15 mouse cellular contexts compared by ENCODE assay signal in genomic region chr17:45536264-45536663, GRCm38 (mm10). TPM values are rescaled to one million over a fixed set of nuclear protein-coding genes. Genes with fewer than 3 reads are reported as not detected.
DNase-seq lines count a peak whose midpoint lies in the region; ATAC-seq and TF ChIP-seq lines count a peak whose summit lies in the region.
"Had no signal": no experiment of that assay in that cellular context is flagged by ENCODE, and none has a peak within 500 bp of the region (broad histone marks: within the 10 kb centered on the region; RNA-seq: fewer than 3 reads in every experiment).

No protein-coding gene starts in this region.

- no peaks in the 10 kb centered on the region for H3K4me1 ChIP-seq in forebrain, embryonic 10.5 days
- no peaks in the 10 kb centered on the region for H3K4me1 ChIP-seq in forebrain, embryonic 13.5 days
- no peaks in the 10 kb centered on the region for H3K4me1 ChIP-seq in midbrain, embryonic 11.5 days (ENCODE audit: control insufficient read depth, insufficient read depth, low read length)
- no peaks in the 10 kb centered on the region for H3K4me1 ChIP-seq in midbrain, postnatal 0 days (ENCODE audit: insufficient read depth, low read length)
- H3K4me1 ChIP-seq: heart, embryonic 10.5 days had no signal

- no peak overlapping the region for H3K27ac ChIP-seq in forebrain, embryonic 10.5 days
- H3K27ac ChIP-seq in forebrain, embryonic 13.5 days = no peak overlapping the region
- H3K27ac ChIP-seq in midbrain, embryonic 11.5 days (ENCODE audit: low read depth, low read length) = no peak overlapping the region
- H3K27ac ChIP-seq in midbrain, postnatal 0 days (ENCODE audit: low read depth, low read length) = no peak overlapping the region
- H3K27ac ChIP-seq: heart, embryonic 10.5 days; hindbrain, postnatal 0 days; neural tube, embryonic 13.5 days had no signal

- no peak overlapping the region for H3K4me2 ChIP-seq in forebrain, embryonic 13.5 days
- H3K4me2 ChIP-seq in midbrain, embryonic 11.5 days = no peak overlapping the region
- H3K4me2 ChIP-seq in midbrain, postnatal 0 days (ENCODE audit: low read depth, low read length, poor library complexity, severe bottlenecking) = no peak overlapping the region
- H3K4me2 ChIP-seq: liver, embryonic 11.5 days; neural tube, embryonic 13.5 days had no signal

- DNase-seq in forebrain, embryonic 10.5 days (ENCODE audit: extremely low spot score, low spot score) = peak; percentile 41
- peak; percentile 88 for DNase-seq in midbrain, embryonic 11.5 days (ENCODE audit: low spot score, missing footprints)
- no peak for DNase-seq in midbrain, postnatal 0 days (ENCODE audit: low spot score)
- DNase-seq in cerebellum, adult 9-10 months = no peak
- DNase-seq in right cerebral cortex, postnatal 14 days = no peak
- DNase-seq: cerebellum, adult 18-20 months had no signal

- H3K4me3 ChIP-seq in forebrain, embryonic 10.5 days = no peak overlapping the region
- no peak overlapping the region for H3K4me3 ChIP-seq in forebrain, embryonic 13.5 days
- no peak overlapping the region for H3K4me3 ChIP-seq in midbrain, embryonic 11.5 days (ENCODE audit: low read depth, low read length)
- H3K4me3 ChIP-seq in midbrain, postnatal 0 days (ENCODE audit: low read depth, low read length) = no peak overlapping the region
- H3K4me3 ChIP-seq: erythroblast, embryonic 14.5 days; heart, embryonic 10.5 days; neural tube, embryonic 13.5 days had no signal

- 22% methylated on average over 5 of the region's 5 CpGs for WGBS in forebrain, embryonic 10.5 days
- 11% methylated on average over 5 of the region's 5 CpGs for WGBS in forebrain, embryonic 13.5 days
- 15% methylated on average over 5 of the region's 5 CpGs for WGBS in midbrain, embryonic 11.5 days
- WGBS in midbrain, postnatal 0 days = 16% methylated on average over 5 of the region's 5 CpGs

- peaks cover 80% of the 10 kb centered on the region for H3K27me3 ChIP-seq in forebrain, embryonic 10.5 days (ENCODE audit: poor library complexity, severe bottlenecking)
- H3K27me3 ChIP-seq in forebrain, embryonic 13.5 days = peaks cover 53% of the 10 kb centered on the region
- H3K27me3 ChIP-seq in midbrain, embryonic 11.5 days (ENCODE audit: control insufficient read depth, insufficient read depth, low read length) = peaks cover 11% of the 10 kb centered on the region
- H3K27me3 ChIP-seq in midbrain, postnatal 0 days (ENCODE audit: insufficient read depth, low read length) = peaks cover 14% of the 10 kb centered on the region; the same call in 1 of the 2 replicates

- no peaks in the 10 kb centered on the region for H3K36me3 ChIP-seq in forebrain, embryonic 10.5 days (replicated peaks)
- H3K36me3 ChIP-seq in forebrain, embryonic 13.5 days (ENCODE audit: poor library complexity, severe bottlenecking) = no peaks in the 10 kb centered on the region
- H3K36me3 ChIP-seq in midbrain, embryonic 11.5 days (ENCODE audit: control insufficient read depth, insufficient read depth, low read length) = no peaks in the 10 kb centered on the region
- no peaks in the 10 kb centered on the region for H3K36me3 ChIP-seq in midbrain, postnatal 0 days (ENCODE audit: insufficient read depth, low read length)
- H3K36me3 ChIP-seq: heart, embryonic 10.5 days; neural tube, embryonic 13.5 days had no signal

- H3K9ac ChIP-seq in forebrain, embryonic 13.5 days = no peak overlapping the region
- H3K9ac ChIP-seq in midbrain, embryonic 11.5 days (ENCODE audit: low read length) = no peak overlapping the region
- H3K9ac ChIP-seq in midbrain, postnatal 0 days (replicated peaks; ENCODE audit: low read length, poor library complexity, severe bottlenecking) = no peak overlapping the region
- H3K9ac ChIP-seq: neural tube, embryonic 13.5 days had no signal

- H3K9me3 ChIP-seq in forebrain, embryonic 10.5 days = no peaks in the 10 kb centered on the region
- no peaks in the 10 kb centered on the region for H3K9me3 ChIP-seq in forebrain, embryonic 13.5 days (replicated peaks)
- no peaks in the 10 kb centered on the region for H3K9me3 ChIP-seq in midbrain, embryonic 11.5 days (ENCODE audit: control insufficient read depth, low read length)
- H3K9me3 ChIP-seq in midbrain, postnatal 0 days (ENCODE audit: low read length) = no peaks in the 10 kb centered on the region
- H3K9me3 ChIP-seq: heart, embryonic 10.5 days; neural tube, embryonic 13.5 days had no signal

- TF ChIP-seq CTCF in midbrain, postnatal 0 days (IDR thresholded peaks at IDR 0.05) = no peak

- no peak for ATAC-seq in forebrain, embryonic 13.5 days
- ATAC-seq in midbrain, embryonic 11.5 days (ENCODE audit: low FRiP score) = no peak
- ATAC-seq in midbrain, postnatal 0 days (ENCODE audit: low FRiP score) = no peak
- ATAC-seq in common myeloid progenitor, adult 5-6 weeks (replicated peaks; ENCODE audit: low read depth, poor library complexity, severe bottlenecking) = peak; percentile 54; the same call in 1 of the 2 replicates
- ATAC-seq in megakaryocyte-erythroid progenitor cell, adult 5-6 weeks (replicated peaks; ENCODE audit: low FRiP score, low TSS enrichment, poor library complexity, severe bottlenecking) = peak; percentile 65
- ATAC-seq: hindbrain, postnatal 0 days had no signal

RNA-seq across cellular contexts. Expression of gene Tcte1, which starts 13.0 kb away (rescaled TPM):
- 1.1 and 1.3 TPM in 2 replicates for polyA plus RNA-seq in forebrain, embryonic 10.5 days (2016; fragmentation: Nextera tagmentation; extraction: Ambion mirVana)
- polyA plus RNA-seq in forebrain, embryonic 13.5 days (2015; fragmentation: Nextera tagmentation; extraction: Ambion mirVana) = 2.1 and 3.1 TPM in 2 replicates
- polyA plus RNA-seq in midbrain, embryonic 11.5 days (2014; fragmentation: Nextera tagmentation; extraction: Ambion mirVana) = 1.7 and 2.0 TPM in 2 replicates
- 0.99 and 1.2 TPM in 2 replicates for total RNA-seq in midbrain, postnatal 0 days (2014; rRNA removed)
- 4.2 and 4.6 TPM in 2 replicates for polyA plus RNA-seq in midbrain, postnatal 0 days (2015; fragmentation: Nextera tagmentation; extraction: Ambion mirVana)
- total RNA-seq in common myeloid progenitor, adult 5-6 weeks (2017) = not detected in 2 replicates
- total RNA-seq in megakaryocyte-erythroid progenitor cell, adult 5-6 weeks (2014; fragmentation: Nextera tagmentation) = not detected in 2 replicates
- total RNA-seq in megakaryocyte-erythroid progenitor cell, adult 5-6 weeks (2017) = not detected in 2 replicates
- total RNA-seq: megakaryocyte, adult 5-6 weeks had no signal
- polyA plus RNA-seq: erythroblast, embryonic 14.5 days had no signal

RNA-seq across cellular contexts. Expression of gene Tmem151b, which starts 13.2 kb away (rescaled TPM):
- polyA plus RNA-seq in forebrain, embryonic 10.5 days (2016; fragmentation: Nextera tagmentation; extraction: Ambion mirVana) = 4.8 and 6.3 TPM in 2 replicates
- 23.1 and 26.2 TPM in 2 replicates for polyA plus RNA-seq in forebrain, embryonic 13.5 days (2015; fragmentation: Nextera tagmentation; extraction: Ambion mirVana)
- 5.1 and 6.2 TPM in 2 replicates for polyA plus RNA-seq in midbrain, embryonic 11.5 days (2014; fragmentation: Nextera tagmentation; extraction: Ambion mirVana)
- 77.9 and 95.6 TPM in 2 replicates for total RNA-seq in midbrain, postnatal 0 days (2014; rRNA removed)
- polyA plus RNA-seq in midbrain, postnatal 0 days (2015; fragmentation: Nextera tagmentation; extraction: Ambion mirVana) = 29.1 and 30.7 TPM in 2 replicates
- 0.53 TPM in 1 of 2 replicates, not detected in the other for total RNA-seq in common myeloid progenitor, adult 5-6 weeks (2017)
- total RNA-seq in megakaryocyte-erythroid progenitor cell, adult 5-6 weeks (2014; fragmentation: Nextera tagmentation) = not detected in 2 replicates
- total RNA-seq in megakaryocyte-erythroid progenitor cell, adult 5-6 weeks (2017) = not detected in 2 replicates
- total RNA-seq: megakaryocyte, adult 5-6 weeks had no signal
- polyA plus RNA-seq: erythroblast, embryonic 14.5 days had no signal

RNA-seq across cellular contexts. Expression of gene Nfkbie, which starts 19.2 kb away (rescaled TPM):
- polyA plus RNA-seq in forebrain, embryonic 10.5 days (2016; fragmentation: Nextera tagmentation; extraction: Ambion mirVana) = 6.6 and 6.9 TPM in 2 replicates
- polyA plus RNA-seq in forebrain, embryonic 13.5 days (2015; fragmentation: Nextera tagmentation; extraction: Ambion mirVana) = 5.1 TPM in 2 replicates
- polyA plus RNA-seq in midbrain, embryonic 11.5 days (2014; fragmentation: Nextera tagmentation; extraction: Ambion mirVana) = 7.8 and 9.0 TPM in 2 replicates
- total RNA-seq in midbrain, postnatal 0 days (2014; rRNA removed) = 2.0 and 4.8 TPM in 2 replicates
- 2.5 and 3.1 TPM in 2 replicates for polyA plus RNA-seq in midbrain, postnatal 0 days (2015; fragmentation: Nextera tagmentation; extraction: Ambion mirVana)
- 10.1 and 11.0 TPM in 2 replicates for total RNA-seq in common myeloid progenitor, adult 5-6 weeks (2017)
- 4.2 and 6.0 TPM in 2 replicates for total RNA-seq in megakaryocyte-erythroid progenitor cell, adult 5-6 weeks (2014; fragmentation: Nextera tagmentation)
- 3.2 and 3.9 TPM in 2 replicates for total RNA-seq in megakaryocyte-erythroid progenitor cell, adult 5-6 weeks (2017)

RNA-seq across cellular contexts. Expression of gene Slc35b2, which starts 27.4 kb away (rescaled TPM):
- polyA plus RNA-seq in forebrain, embryonic 10.5 days (2016; fragmentation: Nextera tagmentation; extraction: Ambion mirVana) = 114 and 117 TPM in 2 replicates
- 89.1 and 107 TPM in 2 replicates for polyA plus RNA-seq in forebrain, embryonic 13.5 days (2015; fragmentation: Nextera tagmentation; extraction: Ambion mirVana)
- 97.2 and 102 TPM in 2 replicates for polyA plus RNA-seq in midbrain, embryonic 11.5 days (2014; fragmentation: Nextera tagmentation; extraction: Ambion mirVana)
- total RNA-seq in midbrain, postnatal 0 days (2014; rRNA removed) = 91.7 and 113 TPM in 2 replicates
- polyA plus RNA-seq in midbrain, postnatal 0 days (2015; fragmentation: Nextera tagmentation; extraction: Ambion mirVana) = 71.8 and 75.3 TPM in 2 replicates
- 49.6 and 93.8 TPM in 2 replicates for total RNA-seq in common myeloid progenitor, adult 5-6 weeks (2017)
- total RNA-seq in megakaryocyte-erythroid progenitor cell, adult 5-6 weeks (2014; fragmentation: Nextera tagmentation) = 46.9 and 74.5 TPM in 2 replicates
- total RNA-seq in megakaryocyte-erythroid progenitor cell, adult 5-6 weeks (2017) = 27.7 and 60.3 TPM in 2 replicates

RNA-seq across cellular contexts. Expression of gene Aars2, which starts 29.6 kb away (rescaled TPM):
- polyA plus RNA-seq in forebrain, embryonic 10.5 days (2016; fragmentation: Nextera tagmentation; extraction: Ambion mirVana) = 33.9 and 35.1 TPM in 2 replicates
- polyA plus RNA-seq in forebrain, embryonic 13.5 days (2015; fragmentation: Nextera tagmentation; extraction: Ambion mirVana) = 16.8 and 19.0 TPM in 2 replicates
- polyA plus RNA-seq in midbrain, embryonic 11.5 days (2014; fragmentation: Nextera tagmentation; extraction: Ambion mirVana) = 13.5 and 18.1 TPM in 2 replicates
- 19.8 and 31.4 TPM in 2 replicates for total RNA-seq in midbrain, postnatal 0 days (2014; rRNA removed)
- 13.9 and 15.2 TPM in 2 replicates for polyA plus RNA-seq in midbrain, postnatal 0 days (2015; fragmentation: Nextera tagmentation; extraction: Ambion mirVana)
- 11.1 and 11.4 TPM in 2 replicates for total RNA-seq in common myeloid progenitor, adult 5-6 weeks (2017)
- total RNA-seq in megakaryocyte-erythroid progenitor cell, adult 5-6 weeks (2014; fragmentation: Nextera tagmentation) = 17.5 and 20.6 TPM in 2 replicates
- 9.8 and 13.4 TPM in 2 replicates for total RNA-seq in megakaryocyte-erythroid progenitor cell, adult 5-6 weeks (2017)

Comparison
In these comparisons a context has a peak if more than half of its experiments do, and no peak if none do; other contexts are left out.
1. DNase-seq: peak in forebrain, embryonic 10.5 days (single experiment) and midbrain, embryonic 11.5 days (single experiment); none in midbrain, postnatal 0 days (single experiment), cerebellum, adult 9-10 months (single experiment) and right cerebral cortex, postnatal 14 days (single experiment).
2. ATAC-seq: peak in common myeloid progenitor, adult 5-6 weeks (single experiment) and megakaryocyte-erythroid progenitor cell, adult 5-6 weeks (single experiment); none in forebrain, embryonic 13.5 days (single experiment), midbrain, embryonic 11.5 days (single experiment) and midbrain, postnatal 0 days (single experiment).